Mouse (Mus musculus) layer of hippocampus, adult 2 months (tissue): ENCODE results near the gene Cbr2. TPM values are rescaled to one million over a fixed set of nuclear protein-coding genes. Genes with fewer than 3 reads are reported as not detected.
"Not testable (repeated sequence)": the region's sequence is repeated elsewhere in the genome, so short reads cannot be mapped to it uniquely, and the experiment has no call there.

Source experiments
- DNase-seq, 2 experiments: peaks; one replicate each; pipeline ENCODE4 v3.0.0; 2022; ENCODE audit warnings: low spot score in 2 of 2
- H3K27ac ChIP-seq: fragments of 200-600 bp; 2 replicates; pipeline ENCODE4 v1.8.1; 2022
- H3K4me3 ChIP-seq: fragments of 200-600 bp; 2 replicates; pipeline ENCODE4 v1.8.1; 2022; ENCODE audit warnings: mild to moderate bottlenecking
- CTCF ChIP-seq: fragments of 200-600 bp; conservative IDR thresholded peaks from 2 replicates; pipeline ENCODE4 v1.8.1; 2022; ENCODE audit warnings: antibody characterized with exemption, mild to moderate bottlenecking, moderate library complexity
- long read RNA-seq, 2 experiments: library from polyadenylated mRNA; stranded (forward); transcript quantifications; one replicate each; pipeline ENCODE4 v2.0.0; 2021; ENCODE audit warnings: borderline mapping rate in 2 of 2
- total RNA-seq, 2 experiments: library from RNA; stranded (reverse); gene quantifications; 2 replicates each; pipeline ENCODE4 v1.2.3; 2021

Gene Cbr2
- 1 to 10 TPM; 1.3 to 4.9 TPM for total RNA-seq
- long read RNA-seq, experiment 1, result 0 reads
- long read RNA-seq, experiment 2, result 0 reads

- DNase-seq, result no peak
- Histone ChIP-seq H3K4me3 (no peak within 1 kb of the TSS), H3K27ac (no peak within 1 kb of the TSS)
- TF ChIP-seq CTCF, result no peak
Measured at GRCm38 (mm10) chr11:120731858-120732680, at the start of gene Cbr2. TSS of gene Cbr2 (minus strand) at chr11:120732114.

GRCm38 (mm10) chr11:120781361-120781760 lies 49.4 kb upstream of the Cbr2 start:
- H3K27ac ChIP-seq, H3K4me3 ChIP-seq: not testable (repeated sequence)
- peak in 1 of 2 experiments; percentile 2 for DNase-seq

GRCm38 (mm10) chr11:120779876-120780275 lies 48.0 kb upstream of the Cbr2 start:
- H3K4me3 ChIP-seq, result no peak overlapping the region
- no peak for TF ChIP-seq CTCF
- DNase-seq, result no peak

GRCm38 (mm10) chr11:120777123-120777522 lies 45.2 kb upstream of the Cbr2 start:
- no peak overlapping the region for H3K27ac ChIP-seq
- no peak for DNase-seq
- no peak overlapping the region for H3K4me3 ChIP-seq
- no peak for TF ChIP-seq CTCF

More at GRCm38 (mm10) chr11:120779876-120780275, 48.0 kb upstream of the Cbr2 start:
- H3K27ac ChIP-seq, result no peak overlapping the region

GRCm38 (mm10) chr11:120775774-120776469 lies 44.0 kb upstream of the Cbr2 start:
- no peak overlapping the region for H3K27ac ChIP-seq
- TF ChIP-seq CTCF, result peak; percentile 100
- no peak overlapping the region for H3K4me3 ChIP-seq
- DNase-seq, result peak; percentile 92 to 98

- DNase-seq, result no peak
- no peak for TF ChIP-seq CTCF
- no peak overlapping the region for H3K4me3 ChIP-seq
- H3K27ac ChIP-seq, result no peak overlapping the region
Measured at GRCm38 (mm10) chr11:120773463-120774190, 41.7 kb upstream of the Cbr2 start.

- H3K4me3 ChIP-seq, result no peak overlapping the region
- no peak for DNase-seq
- H3K27ac ChIP-seq, result no peak overlapping the region
- TF ChIP-seq CTCF, result no peak
Measured at GRCm38 (mm10) chr11:120772749-120773148, 40.8 kb upstream of the Cbr2 start.

- no peak for TF ChIP-seq CTCF
- Histone ChIP-seq H3K27ac (no peak overlapping the region), H3K4me3 (no peak overlapping the region)
- no peak for DNase-seq
Measured at GRCm38 (mm10) chr11:120768206-120768605, 36.3 kb upstream of the Cbr2 start.

- not testable (repeated sequence) for H3K27ac ChIP-seq, H3K4me3 ChIP-seq, DNase-seq
Measured at GRCm38 (mm10) chr11:120767023-120767422, 35.1 kb upstream of the Cbr2 start.

GRCm38 (mm10) chr11:120763121-120763999 lies 31.4 kb upstream of the Cbr2 start:
- H3K4me3 ChIP-seq, H3K27ac ChIP-seq, DNase-seq: not testable (repeated sequence)

GRCm38 (mm10) chr11:120762672-120763041 lies 30.7 kb upstream of the Cbr2 start, which contains the start of gene Hmga1b:
TSS of gene Hmga1b (plus strand) at chr11:120762794.
- DNase-seq, H3K27ac ChIP-seq, H3K4me3 ChIP-seq: not testable (repeated sequence)
